Mouse (Mus musculus) heart, adult 2 months (tissue): Measurements from ENCODE around the gene Cmya5.

Experiments
- CTCF ChIP-seq: fragments of 200-600 bp; IDR thresholded peaks from 2 replicates; pipeline ENCODE4 v1.8.1; 2022; ENCODE audit warnings: antibody characterized with exemption, mild to moderate bottlenecking, moderate library complexity
- EP300 ChIP-seq: fragments of 200-500 bp; IDR thresholded peaks from 2 replicates; pipeline ENCODE4 v1.6.1; 2011; ENCODE audit warnings: low read depth, low read length, control low read depth; ENCODE audit not compliant: insufficient read depth
- POLR2A ChIP-seq: fragments of 200-500 bp; IDR thresholded peaks from 2 replicates; pipeline ENCODE4 v1.6.1; 2011; ENCODE audit warnings: mild to moderate bottlenecking, low read depth, low read length, control low read depth; ENCODE audit not compliant: insufficient read depth

GRCm38 (mm10) chr13:93180351-93180750, 35.8 kb upstream of the Cmya5 start:
- TF ChIP-seq CTCF (no peak), POLR2A (no peak), EP300 (no peak)
